Mouse (Mus musculus) CD4-positive, CD25-positive, alpha-beta regulatory T cell, adult 9 weeks (primary cell): ENCODE results near the gene Fance. TPM values are rescaled to one million over a fixed set of nuclear protein-coding genes. Genes with fewer than 3 reads are reported as not detected.

ENCODE experiments used
- polyA plus RNA-seq: library from polyadenylated mRNA; unstranded; fragments of 100-300 nt; shearing (Covaris generic); gene quantifications from one replicate; pipeline ENCODE4 v1.2.1, GENCODE M21; 2017

Fance gene
- 5.4 TPM for polyA plus RNA-seq

DNA sequence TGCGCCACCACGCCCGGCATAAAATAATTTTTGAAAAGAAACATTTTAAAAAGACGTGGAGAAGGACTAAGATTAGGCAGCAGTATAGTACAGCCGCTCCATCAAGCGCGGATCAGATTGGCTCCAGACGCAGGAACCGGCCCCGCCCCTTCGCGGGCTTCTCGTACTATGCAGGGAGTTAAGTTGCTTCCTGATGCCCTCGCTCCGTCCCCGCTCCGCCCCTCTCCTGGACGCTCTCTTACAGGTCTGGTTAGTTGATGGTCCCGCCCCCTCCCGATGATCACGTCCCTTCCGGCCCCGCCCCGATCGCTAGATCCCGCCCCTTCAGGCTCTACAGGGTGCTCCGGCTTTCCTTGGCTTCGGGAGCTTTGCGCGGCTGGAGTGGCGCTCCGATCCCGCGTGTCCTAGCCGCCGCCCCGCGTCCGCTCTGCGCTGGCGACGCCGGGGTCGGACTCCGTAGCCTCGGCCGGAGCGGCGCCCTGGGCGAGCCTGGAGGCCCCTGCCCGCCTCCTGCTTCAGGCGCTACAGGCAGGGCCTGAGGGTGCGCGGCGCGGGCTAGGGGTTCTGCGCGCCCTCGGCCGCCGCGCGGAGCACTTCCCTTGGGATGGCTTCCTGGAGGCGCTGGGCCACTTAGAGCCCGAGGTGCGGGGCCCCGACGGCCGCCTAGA lies at the start of gene Fance:
TSS of gene Fance (plus strand) at position 308 of the 668 bp plus-strand sequence.

DNA sequence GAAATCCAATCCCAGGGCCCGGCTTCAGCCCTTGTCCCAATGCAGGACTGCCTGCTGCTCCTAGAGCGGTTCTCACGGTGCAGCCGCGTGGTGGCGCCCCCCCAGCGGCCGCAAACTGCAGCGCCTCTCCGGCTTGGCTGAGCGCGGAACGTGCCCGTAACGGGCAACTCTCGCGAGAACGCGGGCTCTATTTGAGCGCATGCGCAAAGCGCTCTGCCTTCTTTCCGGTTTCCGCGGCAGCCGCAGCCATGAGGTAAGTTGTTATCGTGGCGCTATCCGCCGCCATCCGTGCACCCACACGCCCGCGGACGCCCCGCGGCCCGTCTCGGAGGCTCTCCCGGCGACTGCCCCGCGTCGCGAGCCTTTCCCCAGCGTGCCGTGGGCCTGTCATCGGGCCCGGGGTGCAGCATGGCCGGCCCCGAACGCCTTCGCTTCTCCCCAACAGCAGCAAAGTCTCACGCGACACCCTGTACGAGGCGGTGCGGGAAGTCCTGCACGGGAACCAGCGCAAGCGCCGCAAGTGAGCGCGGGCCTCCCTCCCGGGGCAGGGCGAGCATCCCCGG lies 15.1 kb downstream of the Fance start, which contains the start of gene Rpl10a:
TSS of gene Rpl10a (plus strand) at position 106 of the 563 bp plus-strand sequence.

DNA sequence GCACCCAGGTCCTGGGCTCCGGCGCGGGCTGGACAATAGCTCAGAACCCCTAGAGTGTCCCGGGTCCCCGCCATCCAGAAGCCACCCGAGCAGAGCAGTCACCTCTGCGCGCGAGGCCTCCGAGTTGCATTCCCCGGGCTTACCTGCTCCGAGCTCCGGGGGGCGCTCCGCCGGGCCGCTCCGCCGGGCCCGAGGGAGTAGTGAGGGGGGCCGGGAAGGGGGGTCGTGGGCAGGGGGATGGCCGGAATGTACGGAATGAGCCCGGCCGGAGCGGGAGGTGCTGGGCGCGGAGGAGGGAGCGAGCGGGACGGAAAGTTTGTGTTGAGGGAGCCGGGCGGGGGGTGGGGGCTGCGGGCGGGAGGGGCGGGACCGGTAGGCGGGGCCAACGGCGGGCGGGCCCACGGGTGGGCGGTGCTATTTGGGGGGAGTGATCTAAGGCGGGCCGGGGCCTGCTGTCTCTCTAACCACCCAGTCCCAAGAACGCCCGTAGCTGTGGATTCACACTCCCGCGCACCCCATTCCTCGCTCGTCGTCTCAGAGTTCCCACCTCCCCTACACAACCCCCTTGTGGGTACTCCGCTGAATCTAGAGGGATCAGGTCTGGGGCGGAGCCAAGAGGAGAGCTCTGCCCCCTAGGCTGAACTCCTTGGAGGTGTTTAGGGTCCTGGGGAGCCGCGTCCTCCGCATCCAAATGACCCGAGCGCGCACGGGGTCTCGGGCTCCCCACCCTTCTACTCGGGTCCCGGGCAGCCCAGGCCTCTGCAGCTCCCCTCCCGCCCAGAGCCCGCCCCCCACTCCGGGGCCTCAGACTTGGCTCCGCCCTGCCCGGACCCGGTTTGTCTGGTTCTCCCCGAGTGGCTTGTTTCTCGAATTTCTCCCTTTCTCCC lies 37.4 kb downstream of the Fance start, which contains the start of gene Tead3:
TSS of gene Tead3 (minus strand) at position 352 of the 887 bp plus-strand sequence.

DNA sequence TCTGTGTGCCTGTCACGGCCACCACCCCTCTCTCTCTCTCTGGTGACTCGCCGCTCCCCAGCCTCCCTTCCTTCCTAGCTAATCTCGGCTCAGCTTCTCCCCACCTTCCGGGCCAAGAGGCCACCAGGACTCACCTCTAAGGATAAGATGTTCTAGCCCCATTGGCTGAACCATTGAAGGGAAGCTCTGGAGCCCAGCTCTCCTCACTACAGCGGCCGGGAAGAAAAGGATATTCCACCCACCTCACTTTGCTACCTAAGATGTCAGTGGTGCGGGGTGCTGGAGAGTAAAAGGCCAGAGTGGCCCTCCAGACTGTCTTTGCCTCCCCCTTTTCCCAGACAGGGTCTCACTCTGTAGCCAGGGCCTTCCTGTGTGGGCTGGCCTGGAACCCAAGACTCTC lies 51.8 kb downstream of the Fance start, which contains the start of gene Tulp1:
TSS of gene Tulp1 (minus strand) at position 101 of the 400 bp plus-strand sequence.

Other genes starting within 250 kb of the Fance start
- 0.94 TPM for gene Tcp11, start 232.9 kb upstream of the Fance start, polyA plus RNA-seq
- not detected for gene Scube3, start 171.4 kb upstream of the Fance start, polyA plus RNA-seq
- gene Zfp523, start 136.4 kb upstream of the Fance start, polyA plus RNA-seq = 4.6 TPM
- gene Def6, start 105.7 kb upstream of the Fance start, polyA plus RNA-seq = 127 TPM
- gene Ppard, start 80.8 kb upstream of the Fance start, polyA plus RNA-seq = 3.2 TPM
- gene Rpl10a, start 15.0 kb downstream of the Fance start, polyA plus RNA-seq = 597 TPM
- not detected for gene Tead3, start 37.3 kb downstream of the Fance start, polyA plus RNA-seq
- gene Tulp1, start 51.7 kb downstream of the Fance start, polyA plus RNA-seq = not detected
- gene Fkbp5, start 204.0 kb downstream of the Fance start, polyA plus RNA-seq = 9.0 TPM
- not detected for gene Armc12, start 217.3 kb downstream of the Fance start, polyA plus RNA-seq
- gene Clpsl2, start 235.9 kb downstream of the Fance start, polyA plus RNA-seq = not detected
- not detected for gene Clps, start 247.2 kb downstream of the Fance start, polyA plus RNA-seq